Mouse (Mus musculus): ENCODE measurements around the gene Fads1.

GRCm38 (mm10) chr19:10149189-10149588, 33.5 kb upstream of the Fads1 start:
- no peak for TF ChIP-seq CTCF (IDR thresholded peaks at IDR 0.05; ENCODE audit: extremely low read depth, insufficient read depth, low read length)
- no peak for TF ChIP-seq POLR2A (IDR thresholded peaks at IDR 0.05; ENCODE audit: extremely low read depth, insufficient read depth, low read length)
